Mouse (Mus musculus) erythroblast, embryonic 14.5 days (primary cell): Measurements from ENCODE around the gene Prkaa1. TPM values are rescaled to one million over a fixed set of nuclear protein-coding genes. Genes with fewer than 3 reads are reported as not detected.

Experiments
- H3K27me3 ChIP-seq: 2 replicates; pipeline ENCODE4 v1.6.1; 2012; ENCODE audit warnings: inconsistent platforms; ENCODE audit not compliant: control insufficient read depth
- H3K36me3 ChIP-seq: 2 replicates; pipeline ENCODE4 v1.6.1; 2012; ENCODE audit warnings: mild to moderate bottlenecking, inconsistent platforms; ENCODE audit not compliant: control insufficient read depth
- H3K4me1 ChIP-seq: 2 replicates; pipeline ENCODE4 v1.6.1; 2012; ENCODE audit warnings: inconsistent platforms; ENCODE audit not compliant: control insufficient read depth
- H3K4me3 ChIP-seq: replicated peaks from 2 replicates; pipeline ENCODE3; 2012; ENCODE audit warnings: moderate library complexity, mild to moderate bottlenecking, inconsistent platforms
- H3K9me3 ChIP-seq: 2 replicates; pipeline ENCODE4 v1.6.1; 2012; ENCODE audit warnings: low read length, inconsistent platforms, mixed read lengths; ENCODE audit not compliant: control insufficient read depth
- GATA1 ChIP-seq: IDR thresholded peaks from 2 replicates; pipeline ENCODE4 v1.6.1; 2012; ENCODE audit warnings: low read length, inconsistent platforms, mixed read lengths
- TAL1 ChIP-seq: IDR thresholded peaks from 3 replicates; pipeline ENCODE4 v1.6.1; 2012; ENCODE audit warnings: low read length, inconsistent platforms, mixed read lengths
- polyA plus RNA-seq: library from polyadenylated mRNA; stranded (reverse); fragments of >175 nt; gene quantifications from 2 replicates; pipeline ENCODE4 v1.2.3, GENCODE M21; 2012

The Prkaa1 gene
- polyA plus RNA-seq, 1 experiment: 0.25 TPM

DNA sequence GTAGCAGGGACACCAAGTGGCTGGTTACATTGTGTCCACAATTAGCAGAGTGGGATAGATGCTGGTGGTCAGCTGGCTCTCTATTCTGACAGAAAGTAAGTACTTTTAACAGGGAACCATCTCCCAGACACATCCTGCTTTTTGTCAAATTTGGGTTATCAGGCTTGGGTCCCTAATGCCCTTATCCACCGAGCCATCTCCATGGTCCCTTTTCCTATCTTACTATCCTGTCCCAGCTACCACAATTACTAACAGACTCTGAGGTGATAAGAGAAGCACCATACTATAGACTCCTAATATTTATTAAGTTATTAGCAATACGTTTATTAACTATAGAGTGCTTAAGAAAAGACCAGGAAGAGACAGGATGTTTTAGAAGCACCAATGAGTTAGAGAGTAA, 4.3 kb upstream of the Prkaa1 start:
- TF ChIP-seq GATA1 (no peak), TAL1 (no peak)
- no peaks in the 10 kb centered on the region; the same call in 1 of the 2 replicates for H3K36me3 ChIP-seq
- peaks cover 75% of the 10 kb centered on the region for H3K4me1 ChIP-seq
- H3K4me3 ChIP-seq: peak overlapping the region; percentile 43
- H3K27me3 ChIP-seq: no peaks in the 10 kb centered on the region
- no peaks in the 10 kb centered on the region for H3K9me3 ChIP-seq

DNA sequence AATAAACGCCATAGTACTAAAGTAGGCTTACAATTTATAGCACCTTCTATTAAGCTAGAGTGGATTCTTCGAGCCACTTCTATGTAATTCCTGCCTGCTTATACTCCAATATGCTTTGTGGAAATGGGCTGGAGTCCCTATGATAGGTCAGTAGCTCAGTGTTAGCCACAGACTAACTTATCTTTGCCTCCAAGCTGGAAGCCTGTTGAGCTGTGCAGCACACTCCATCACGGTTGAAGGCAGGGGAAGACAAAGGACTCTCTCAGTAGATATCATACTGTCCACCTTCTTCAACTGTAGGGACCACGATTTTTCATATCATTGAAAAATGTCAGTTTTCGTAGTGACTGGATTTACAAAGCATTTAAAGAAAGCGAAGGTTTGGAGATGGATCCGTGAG, 3.8 kb upstream of the Prkaa1 start:
- Histone ChIP-seq H3K36me3 (no peaks in the 10 kb centered on the region; the same call in 1 of the 2 replicates), H3K4me1 (peaks cover 80% of the 10 kb centered on the region), H3K27me3 (no peaks in the 10 kb centered on the region), H3K9me3 (no peaks in the 10 kb centered on the region), H3K4me3 (peak overlapping the region; percentile 43)
- TF ChIP-seq GATA1 (peak; percentile 49; the same call in 1 of the 2 replicates), TAL1 (peak; percentile 52; the same call in 2 of the 3 replicates)

DNA sequence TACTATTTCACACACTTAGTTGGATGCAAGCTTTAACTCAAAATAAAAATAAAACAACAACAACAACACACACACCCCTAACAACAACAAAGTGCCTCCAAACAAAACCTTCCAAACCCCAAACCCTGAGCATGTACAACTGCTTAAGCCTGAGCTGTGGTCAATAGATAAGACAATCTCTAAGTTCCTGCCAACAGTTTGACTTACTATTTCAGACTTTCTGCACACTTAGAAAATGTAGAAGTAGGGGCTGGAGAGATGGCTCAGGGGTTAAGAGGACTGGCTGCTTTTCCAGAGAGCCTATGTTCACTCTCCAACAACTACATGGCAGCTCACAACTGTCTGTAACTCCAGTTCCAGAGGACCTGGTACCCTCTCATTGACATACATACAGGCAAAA, 3.3 kb upstream of the Prkaa1 start:
- TF ChIP-seq GATA1 (peak; percentile 57), TAL1 (peak; percentile 70)

DNA sequence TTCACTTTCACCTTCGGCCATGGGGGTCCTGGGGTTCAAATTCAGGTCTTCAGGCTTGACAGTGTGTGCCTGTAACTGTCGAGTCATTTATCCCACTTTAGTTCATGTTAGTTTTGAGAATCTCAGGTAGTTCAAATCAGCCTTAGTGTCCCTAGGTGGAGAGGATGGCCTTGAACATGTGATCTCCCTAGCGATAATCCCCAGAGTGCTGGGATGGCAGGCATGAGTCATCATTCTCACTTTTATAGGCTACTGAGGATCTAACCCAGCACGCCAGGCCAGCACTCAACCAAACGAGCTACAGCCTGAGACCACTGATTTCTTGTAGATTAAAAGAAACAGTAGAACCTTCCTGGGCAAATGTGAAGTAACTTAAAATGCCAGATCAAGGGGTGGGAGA, 1.6 kb upstream of the Prkaa1 start:
- H3K4me1 ChIP-seq: peaks cover 84% of the 10 kb centered on the region
- TF ChIP-seq GATA1: peak; percentile 47; the same call in 1 of the 2 replicates
- no peak for TF ChIP-seq TAL1
- no peak overlapping the region for H3K4me3 ChIP-seq
- no peaks in the 10 kb centered on the region for H3K27me3 ChIP-seq
- no peaks in the 10 kb centered on the region for H3K9me3 ChIP-seq
- peaks cover 20% of the 10 kb centered on the region for H3K36me3 ChIP-seq

More for the DNA sequence above, 3.3 kb upstream of the Prkaa1 start:
- H3K4me1 ChIP-seq: peaks cover 81% of the 10 kb centered on the region
- no peaks in the 10 kb centered on the region for H3K9me3 ChIP-seq
- no peaks in the 10 kb centered on the region for H3K27me3 ChIP-seq
- H3K36me3 ChIP-seq: peaks cover 4% of the 10 kb centered on the region
- H3K4me3 ChIP-seq: peak overlapping the region; percentile 43

DNA sequence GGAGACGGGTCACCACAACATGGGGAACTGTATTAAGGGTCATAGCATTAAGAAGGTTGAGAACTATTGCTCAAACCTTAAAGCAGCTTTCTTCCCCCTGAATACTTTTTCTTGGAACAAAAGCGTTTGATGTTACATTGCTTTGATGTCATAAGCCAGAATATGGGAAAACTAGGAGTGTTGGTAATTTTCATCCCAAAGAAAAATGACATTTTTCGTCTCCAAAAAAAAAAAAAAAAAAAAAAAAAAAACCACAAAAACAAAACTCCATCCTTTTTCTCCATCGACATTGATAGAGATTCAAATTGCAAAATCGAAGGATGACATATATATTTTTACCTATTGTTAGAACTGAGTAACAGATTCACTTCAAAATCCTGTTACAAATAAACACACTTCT, 947 bp upstream of the Prkaa1 start:
- Histone ChIP-seq H3K27me3 (no peaks in the 10 kb centered on the region), H3K36me3 (peaks cover 24% of the 10 kb centered on the region), H3K4me3 (peak overlapping the region; percentile 78), H3K9me3 (no peaks in the 10 kb centered on the region), H3K4me1 (peaks cover 82% of the 10 kb centered on the region)
- TF ChIP-seq TAL1 (no peak), GATA1 (no peak)

DNA sequence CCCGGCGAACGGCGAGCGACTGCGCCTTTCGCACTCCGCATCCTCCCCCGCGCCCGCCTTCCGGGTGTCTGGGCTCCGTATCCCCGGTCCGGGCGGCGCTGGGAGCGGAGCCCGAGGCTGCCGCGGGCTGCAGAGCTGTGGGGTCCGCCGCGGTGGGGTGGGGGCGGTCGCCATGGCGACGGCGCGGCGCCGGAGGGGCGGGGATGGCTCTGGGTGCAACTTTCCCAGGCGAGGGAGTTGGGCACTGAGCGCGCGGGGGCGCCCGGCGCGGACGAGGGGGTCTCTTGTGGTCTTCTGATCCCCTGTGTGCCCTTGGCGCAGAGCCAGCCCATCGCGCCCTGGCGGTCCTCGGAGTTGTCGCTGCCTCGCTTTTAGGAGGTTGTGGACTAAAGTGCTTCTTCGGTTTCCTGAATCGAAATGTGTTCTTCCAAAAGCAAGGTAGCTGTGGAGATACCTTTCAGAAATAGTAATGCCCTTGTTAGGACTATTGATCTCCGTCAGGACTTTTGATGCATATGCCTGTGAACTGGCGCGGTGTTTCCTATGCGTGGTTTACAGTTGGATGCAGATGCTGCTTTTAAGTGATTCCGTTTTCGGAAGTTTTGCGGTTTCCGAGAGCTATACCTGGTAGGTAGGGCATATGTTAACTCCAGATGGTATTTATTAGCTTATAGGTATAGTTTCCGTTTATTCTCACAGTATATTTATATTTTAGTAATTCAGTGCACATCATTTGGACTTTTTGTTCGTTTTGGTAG, 539 bp downstream of the Prkaa1 start:
- Histone ChIP-seq H3K4me1 (peaks cover 78% of the 10 kb centered on the region), H3K36me3 (peaks cover 32% of the 10 kb centered on the region), H3K4me3 (peak overlapping the region; percentile 78), H3K9me3 (no peaks in the 10 kb centered on the region), H3K27me3 (no peaks in the 10 kb centered on the region)
- TF ChIP-seq TAL1 (no peak), GATA1 (no peak)

DNA sequence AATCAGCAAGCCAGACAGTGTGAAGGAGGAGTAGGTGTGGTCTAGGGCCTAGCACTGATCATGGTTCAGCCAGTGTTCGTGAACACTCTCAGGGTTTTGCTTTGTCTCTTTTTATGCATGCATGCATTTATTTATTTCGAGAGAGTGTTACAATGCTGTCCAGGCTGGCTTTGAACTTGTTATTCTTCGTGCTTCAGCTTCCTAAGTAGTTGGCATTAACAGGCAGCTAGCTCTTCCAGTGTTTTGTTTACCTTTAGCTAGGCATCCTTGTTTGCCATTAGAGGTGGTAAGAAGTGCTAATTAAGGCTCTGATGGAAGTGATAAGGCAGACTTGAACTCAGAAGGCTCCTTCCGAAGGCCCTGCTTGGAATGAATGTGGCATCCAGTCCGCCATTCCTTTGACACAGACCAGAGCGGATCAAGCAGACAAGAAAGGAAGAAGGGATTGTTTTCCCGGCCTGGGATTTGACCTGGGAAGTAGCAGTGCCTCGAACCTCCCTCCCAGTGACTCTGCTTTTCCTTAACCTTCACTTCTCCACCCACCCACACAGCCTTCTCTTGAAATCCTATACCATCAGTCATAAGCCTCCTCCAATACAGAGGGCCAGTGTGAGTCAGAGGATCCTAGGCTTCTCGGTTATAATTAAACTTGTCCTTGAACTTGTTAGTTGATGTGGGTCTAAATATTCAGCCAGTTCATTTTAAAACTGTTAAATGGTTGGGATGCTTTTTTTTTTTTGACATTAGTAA, 1.7 kb downstream of the Prkaa1 start:
- Histone ChIP-seq H3K27me3 (no peaks in the 10 kb centered on the region), H3K36me3 (peaks cover 35% of the 10 kb centered on the region), H3K4me1 (peaks cover 76% of the 10 kb centered on the region), H3K9me3 (no peaks in the 10 kb centered on the region), H3K4me3 (peak overlapping the region; percentile 78)
- no peak for TF ChIP-seq TAL1
- TF ChIP-seq GATA1: no peak

DNA sequence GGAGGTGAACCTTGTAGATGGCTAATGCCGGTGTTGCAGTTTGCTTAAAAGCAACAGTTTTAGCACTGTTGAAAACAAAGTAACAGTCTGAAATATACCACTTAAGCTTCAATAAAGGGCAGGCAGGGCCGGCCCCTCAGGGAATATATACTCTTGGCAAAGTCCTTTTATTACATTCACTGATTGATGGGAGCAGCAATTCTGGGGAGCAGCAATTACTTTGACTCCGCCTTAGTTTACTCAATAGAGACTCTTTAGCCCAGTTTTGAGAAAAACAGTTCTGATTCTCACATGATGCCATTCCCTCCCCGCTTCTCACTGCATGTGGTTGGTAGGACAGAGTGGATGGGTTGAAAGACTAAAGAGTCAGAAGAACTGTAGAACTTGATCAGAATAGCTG, 5.5 kb downstream of the Prkaa1 start:
- peaks cover 60% of the 10 kb centered on the region for H3K4me1 ChIP-seq

DNA sequence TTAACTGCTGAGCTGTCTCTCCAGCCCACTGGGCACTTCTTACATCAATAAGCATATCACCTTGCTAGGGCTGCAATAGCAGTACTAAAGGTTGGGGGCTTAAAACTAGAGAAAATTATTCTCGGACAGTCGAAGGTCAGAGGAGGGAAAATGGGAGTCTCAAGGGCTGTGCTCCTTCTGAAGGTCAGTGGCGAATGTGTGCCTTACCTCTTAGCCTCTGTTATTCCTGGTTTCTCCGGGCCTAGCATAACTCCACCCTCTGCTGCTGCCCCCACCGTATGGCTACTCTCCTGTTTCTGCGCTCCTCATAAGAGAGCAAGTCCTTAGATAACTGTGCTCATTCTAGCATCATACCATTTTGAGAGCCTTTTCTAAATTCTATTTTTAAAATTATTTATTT, 8.5 kb downstream of the Prkaa1 start:
- H3K9me3 ChIP-seq: no peaks in the 10 kb centered on the region
- TF ChIP-seq TAL1 (no peak), GATA1 (no peak)
- H3K4me1 ChIP-seq: peaks cover 61% of the 10 kb centered on the region
- H3K27me3 ChIP-seq: no peaks in the 10 kb centered on the region
- peaks cover 32% of the 10 kb centered on the region for H3K36me3 ChIP-seq
- H3K4me3 ChIP-seq: no peak overlapping the region

More for the DNA sequence above, 5.5 kb downstream of the Prkaa1 start:
- Histone ChIP-seq H3K9me3 (no peaks in the 10 kb centered on the region), H3K36me3 (peaks cover 52% of the 10 kb centered on the region), H3K27me3 (no peaks in the 10 kb centered on the region), H3K4me3 (no peak overlapping the region)
- TF ChIP-seq GATA1 (no peak), TAL1 (no peak)
